In the genomic region with DNA sequence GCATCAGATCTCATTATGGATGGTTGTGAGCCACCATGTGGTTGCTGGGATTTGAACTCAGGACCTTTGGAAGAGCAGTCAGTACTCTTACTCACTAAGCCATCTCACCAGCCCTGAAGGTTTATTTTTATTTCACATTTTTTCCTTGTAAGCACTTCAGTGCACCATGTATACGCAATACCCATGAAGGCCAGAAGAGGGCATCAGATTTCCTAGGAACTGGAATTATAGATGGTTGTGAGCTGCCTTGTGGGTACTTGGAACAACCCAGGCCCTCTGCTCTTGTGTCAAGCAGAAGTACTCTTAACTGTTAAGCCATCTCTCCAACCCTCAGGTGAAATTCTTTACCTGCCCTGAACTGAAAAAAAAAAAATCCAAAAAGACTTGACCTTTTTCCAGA, we compare ENCODE assay signal across 9 mouse cellular contexts. TPM values are rescaled to one million over a fixed set of nuclear protein-coding genes. Genes with fewer than 3 reads are reported as not detected.
DNase-seq lines count a peak whose midpoint lies in the region; ATAC-seq and TF ChIP-seq lines count a peak whose summit lies in the region.
"Had no signal": no experiment of that assay in that cellular context is flagged by ENCODE, and none has a peak within 500 bp of the region (broad histone marks: within the 10 kb centered on the region; RNA-seq: fewer than 3 reads in every experiment).

No protein-coding gene starts in this region.

- no peak overlapping the region for H3K9ac ChIP-seq in hindbrain, postnatal 0 days (replicated peaks; ENCODE audit: low read length)
- no peak overlapping the region for H3K9ac ChIP-seq in hindbrain, embryonic 12.5 days
- H3K9ac ChIP-seq in CH12.LX (ENCODE audit: insufficient read depth, low read depth) = no peak overlapping the region
- H3K9ac ChIP-seq in lung, embryonic 14.5 days = no peak overlapping the region
- H3K9ac ChIP-seq: liver, embryonic 13.5 days had no signal

- peak; percentile 56 for TF ChIP-seq CTCF in hindbrain, postnatal 0 days (IDR thresholded peaks at IDR 0.05; ENCODE audit: low read depth)
- peak; percentile 49 to 67 for TF ChIP-seq CTCF in CH12.LX (conservative IDR thresholded peaks at IDR 0.05 in 1 of 2, IDR thresholded peaks at IDR 0.05 in 1 of 2; ENCODE audit: low read depth in 2 of 2, low read length in 2 of 2)
- TF ChIP-seq CTCF in lung, embryonic 14.5 days (IDR thresholded peaks at IDR 0.05; ENCODE audit: low read depth) = peak; percentile 58

- H3K27ac ChIP-seq in hindbrain, postnatal 0 days = no peak overlapping the region
- no peak overlapping the region for H3K27ac ChIP-seq in hindbrain, embryonic 12.5 days
- no peak overlapping the region for H3K27ac ChIP-seq in CH12.LX (ENCODE audit: insufficient read depth, low read depth)
- no peak overlapping the region for H3K27ac ChIP-seq in lung, embryonic 14.5 days (ENCODE audit: low read depth)

- TF ChIP-seq RAD21 in CH12.LX (IDR thresholded peaks at IDR 0.05; ENCODE audit: low read depth, low read length) = peak; percentile 50

- 33% methylated on average over 1 of the region's 1 CpGs for WGBS in hindbrain, postnatal 0 days
- 33% methylated on average over 1 of the region's 1 CpGs for WGBS in hindbrain, embryonic 12.5 days
- WGBS in lung, embryonic 14.5 days = 50% methylated on average over 1 of the region's 1 CpGs

- in situ Hi-C loops in CH12.LX (cut with MboI; ENCODE audit: low pct_ligation_motif_present, low pct_unique_long_range_greater_than_20kb, low sequenced_read_pairs) = no loop called here

- H3K4me1 ChIP-seq in hindbrain, postnatal 0 days (ENCODE audit: insufficient read depth, low read length) = no peaks in the 10 kb centered on the region
- H3K4me1 ChIP-seq in hindbrain, embryonic 12.5 days = no peaks in the 10 kb centered on the region
- H3K4me1 ChIP-seq in CH12.LX (ENCODE audit: control insufficient read depth in 1 of 2, insufficient read depth in 2 of 2) = no peaks in the 10 kb centered on the region
- H3K4me1 ChIP-seq in lung, embryonic 14.5 days (ENCODE audit: insufficient read depth) = no peaks in the 10 kb centered on the region
- H3K4me1 ChIP-seq: liver, embryonic 13.5 days had no signal

- no peaks in the 10 kb centered on the region for H3K9me3 ChIP-seq in hindbrain, postnatal 0 days (ENCODE audit: low read length)
- H3K9me3 ChIP-seq in hindbrain, embryonic 12.5 days (replicated peaks) = no peaks in the 10 kb centered on the region
- H3K9me3 ChIP-seq in CH12.LX (replicated peaks; ENCODE audit: low read length) = no peaks in the 10 kb centered on the region
- no peaks in the 10 kb centered on the region for H3K9me3 ChIP-seq in lung, embryonic 14.5 days (ENCODE audit: low read depth, low read length)
- H3K9me3 ChIP-seq: liver, embryonic 13.5 days had no signal

- no peak overlapping the region for H3K4me2 ChIP-seq in hindbrain, postnatal 0 days (ENCODE audit: low read depth, low read length)
- no peak overlapping the region for H3K4me2 ChIP-seq in hindbrain, embryonic 12.5 days (replicated peaks)
- H3K4me2 ChIP-seq in CH12.LX (ENCODE audit: insufficient read depth, low read depth, poor library complexity, severe bottlenecking) = no peak overlapping the region
- H3K4me2 ChIP-seq in lung, embryonic 14.5 days = no peak overlapping the region
- H3K4me2 ChIP-seq: liver, embryonic 13.5 days had no signal

- ATAC-seq in hindbrain, postnatal 0 days = no peak; the same call in 1 of the 2 replicates
- no peak for ATAC-seq in hindbrain, embryonic 12.5 days (ENCODE audit: low FRiP score)
- ATAC-seq in lung, embryonic 14.5 days (ENCODE audit: insufficient read depth) = no peak

- no peak for TF ChIP-seq POLR2A in CH12.LX (IDR thresholded peaks at IDR 0.05; ENCODE audit: low read depth, low read length)

- no peaks in the 10 kb centered on the region for H3K27me3 ChIP-seq in hindbrain, postnatal 0 days (ENCODE audit: insufficient read depth, low read length)
- no peaks in the 10 kb centered on the region for H3K27me3 ChIP-seq in hindbrain, embryonic 12.5 days
- H3K27me3 ChIP-seq in CH12.LX (replicated peaks) = peaks cover 28% of the 10 kb centered on the region
- no peaks in the 10 kb centered on the region for H3K27me3 ChIP-seq in lung, embryonic 14.5 days (ENCODE audit: insufficient read depth, low read length)

- H3K79me2 ChIP-seq in CH12.LX (replicated peaks; ENCODE audit: control insufficient read depth, extremely low read depth, insufficient read depth, poor library complexity, severe bottlenecking) = no peaks in the 10 kb centered on the region

- peak; percentile 40 for DNase-seq in hindbrain, postnatal 0 days (ENCODE audit: low spot score)
- DNase-seq in CH12.LX (ENCODE audit: extremely low read depth) = peak; percentile 50
- DNase-seq in c-Kit-negative CD71-positive TER-119-positive erythroid progenitor cells, embryonic 14.5 days (ENCODE audit: low read depth, low spot score) = peak; percentile 54
- DNase-seq in lung, embryonic 14.5 days = peak; percentile 71
- no peak for DNase-seq in urinary bladder, adult 18-20 months (ENCODE audit: low spot score in 2 of 2)
- DNase-seq in layer of hippocampus, adult 8-10 months (ENCODE audit: low spot score in 2 of 2) = no peak
- DNase-seq in urinary bladder, postnatal 4 days (ENCODE audit: low spot score in 2 of 2) = no peak
- DNase-seq: liver, embryonic 13.5 days had no signal

- H3K4me3 ChIP-seq in hindbrain, postnatal 0 days (ENCODE audit: low read length) = no peak overlapping the region
- no peak overlapping the region for H3K4me3 ChIP-seq in hindbrain, embryonic 12.5 days
- no peak overlapping the region for H3K4me3 ChIP-seq in CH12.LX (replicated peaks in 1 of 3; ENCODE audit: low read depth in 2 of 3, low read length in 2 of 3, poor library complexity in 1 of 3)
- H3K4me3 ChIP-seq in lung, embryonic 14.5 days (ENCODE audit: low read depth, low read length) = no peak overlapping the region
- H3K4me3 ChIP-seq: liver, embryonic 13.5 days had no signal

- dilution Hi-C loops in CH12.LX (cut with MboI; ENCODE audit: extremely low pct_ligation_motif_present, extremely low pct_unique_long_range_greater_than_20kb, low sequenced_read_pairs) = no loop called here

- peaks cover 18% of the 10 kb centered on the region; the same call in 1 of the 2 replicates for H3K36me3 ChIP-seq in hindbrain, postnatal 0 days (ENCODE audit: insufficient read depth, low read length)
- H3K36me3 ChIP-seq in hindbrain, embryonic 12.5 days = peaks cover 31% of the 10 kb centered on the region
- H3K36me3 ChIP-seq in CH12.LX (replicated peaks in 1 of 2; ENCODE audit: control insufficient read depth in 1 of 2, insufficient read depth in 1 of 2, low read length in 1 of 2) = no peaks in the 10 kb centered on the region
- no peaks in the 10 kb centered on the region for H3K36me3 ChIP-seq in lung, embryonic 14.5 days (ENCODE audit: insufficient read depth)
- H3K36me3 ChIP-seq: liver, embryonic 13.5 days had no signal

- no peak for TF ChIP-seq EP300 in CH12.LX (IDR thresholded peaks at IDR 0.05; ENCODE audit: low read length)

TF ChIP-seq in CH12.LX, 34 proteins besides CTCF, POLR2A, EP300 and RAD21 (continues in another document):
- TF ChIP-seq JUN (IDR thresholded peaks at IDR 0.05; ENCODE audit: insufficient read depth, low read depth, low read length) (no peak), ZC3H11A (IDR thresholded peaks at IDR 0.05; ENCODE audit: low read depth, low read length) (peak; percentile 8; the same call in 1 of the 2 replicates), TCF12 (IDR thresholded peaks at IDR 0.05; ENCODE audit: low read depth, low read length) (no peak), BHLHE40 (IDR thresholded peaks at IDR 0.05; ENCODE audit: low read depth, low read length) (no peak), MAX (IDR thresholded peaks at IDR 0.05; ENCODE audit: low read length) (no peak)

RNA-seq across cellular contexts. Expression of gene Apeh, which starts 41.8 kb away (rescaled TPM):
- 47.8 and 53.3 TPM in 2 replicates for total RNA-seq in hindbrain, postnatal 0 days (2014; rRNA removed)
- 39.6 and 40.4 TPM in 2 replicates for polyA plus RNA-seq in hindbrain, postnatal 0 days (2015; fragmentation: Nextera tagmentation; extraction: Ambion mirVana)
- 54.3 and 58.6 TPM in 2 replicates for polyA plus RNA-seq in hindbrain, embryonic 12.5 days (2016; fragmentation: Nextera tagmentation; extraction: Ambion mirVana)
- total RNA-seq in CH12.LX (2012; rRNA removed) (69.5 and 75.6 TPM in 2 replicates), CH12.LX (2014; rRNA removed) (28.8 and 36.2 TPM in 2 replicates)
- 53.2 and 66.6 TPM in 2 replicates for polyA plus RNA-seq in CH12.LX (2012; ENCODE audit: insufficient read length, low read depth)
- 49.4 and 49.9 TPM in 2 replicates for polyA plus RNA-seq in lung, embryonic 14.5 days (2014; fragmentation: Nextera tagmentation; extraction: Ambion mirVana)
- total RNA-seq in layer of hippocampus, adult 8-10 months (2022) = 10 to 100 TPM; 33.9 to 45.8 (median 35.5) TPM

RNA-seq across cellular contexts. Expression of gene Rnf123, which starts 53.1 kb away (rescaled TPM):
- total RNA-seq in hindbrain, postnatal 0 days (2014; rRNA removed) = 59.0 and 60.4 TPM in 2 replicates
- polyA plus RNA-seq in hindbrain, postnatal 0 days (2015; fragmentation: Nextera tagmentation; extraction: Ambion mirVana) = 41.8 and 43.8 TPM in 2 replicates
- 39.5 and 40.7 TPM in 2 replicates for polyA plus RNA-seq in hindbrain, embryonic 12.5 days (2016; fragmentation: Nextera tagmentation; extraction: Ambion mirVana)
- 28.8 and 32.3 TPM in 2 replicates for total RNA-seq in CH12.LX (2012; rRNA removed)
- 6.6 and 10.0 TPM in 2 replicates for total RNA-seq in CH12.LX (2014; rRNA removed)
- polyA plus RNA-seq in CH12.LX (2012; ENCODE audit: insufficient read length, low read depth) = 40.4 and 50.0 TPM in 2 replicates
- polyA plus RNA-seq in lung, embryonic 14.5 days (2014; fragmentation: Nextera tagmentation; extraction: Ambion mirVana) = 27.9 and 30.9 TPM in 2 replicates
- 100 to 1,000 TPM in 3 of 4 experiments, 10 to 100 TPM in 1; 89.0 to 123 (median 115) TPM for total RNA-seq in layer of hippocampus, adult 8-10 months (2022)

RNA-seq across cellular contexts. Expression of gene Bsn, which starts 54.0 kb away (rescaled TPM):
- total RNA-seq in hindbrain, postnatal 0 days (2014; rRNA removed) = 53.9 and 60.7 TPM in 2 replicates
- 6.5 and 7.4 TPM in 2 replicates for polyA plus RNA-seq in hindbrain, postnatal 0 days (2015; fragmentation: Nextera tagmentation; extraction: Ambion mirVana)
- 5.4 and 6.1 TPM in 2 replicates for polyA plus RNA-seq in hindbrain, embryonic 12.5 days (2016; fragmentation: Nextera tagmentation; extraction: Ambion mirVana)
- 3.6 and 5.6 TPM in 2 replicates for total RNA-seq in CH12.LX (2012; rRNA removed)
- total RNA-seq in CH12.LX (2014; rRNA removed) = 4.0 and 4.4 TPM in 2 replicates
- polyA plus RNA-seq in CH12.LX (2012; ENCODE audit: insufficient read length, low read depth) = 6.6 and 7.8 TPM in 2 replicates
- 0.15 and 0.24 TPM in 2 replicates for polyA plus RNA-seq in lung, embryonic 14.5 days (2014; fragmentation: Nextera tagmentation; extraction: Ambion mirVana)
- 100 to 1,000 TPM; 192 to 224 (median 203) TPM for total RNA-seq in layer of hippocampus, adult 8-10 months (2022)

RNA-seq across cellular contexts. Expression of gene Mst1, which starts 56.0 kb away (rescaled TPM):
- total RNA-seq in hindbrain, postnatal 0 days (2014; rRNA removed) = 0.29 TPM in 1 of 2 replicates, not detected in the other
- polyA plus RNA-seq in hindbrain, postnatal 0 days (2015; fragmentation: Nextera tagmentation; extraction: Ambion mirVana) = not detected in 2 replicates
- polyA plus RNA-seq in hindbrain, embryonic 12.5 days (2016; fragmentation: Nextera tagmentation; extraction: Ambion mirVana) = 0.31 and 0.72 TPM in 2 replicates
- total RNA-seq in CH12.LX (2012; rRNA removed) (33.2 and 59.6 TPM in 2 replicates), CH12.LX (2014; rRNA removed) (16.9 and 19.6 TPM in 2 replicates)
- polyA plus RNA-seq in CH12.LX (2012; ENCODE audit: insufficient read length, low read depth) = 19.7 and 21.4 TPM in 2 replicates
- 0.18 and 0.20 TPM in 2 replicates for polyA plus RNA-seq in lung, embryonic 14.5 days (2014; fragmentation: Nextera tagmentation; extraction: Ambion mirVana)
- not detected for total RNA-seq in layer of hippocampus, adult 8-10 months (2022)

Comparison
In these comparisons a context has a peak if more than half of its experiments do, and no peak if none do; other contexts are left out.
1. DNase-seq: peak in hindbrain, postnatal 0 days (single experiment), CH12.LX (single experiment), c-Kit-negative CD71-positive TER-119-positive erythroid progenitor cells, embryonic 14.5 days (single experiment) and lung, embryonic 14.5 days (single experiment); none in urinary bladder, adult 18-20 months (0 of 2), layer of hippocampus, adult 8-10 months (0 of 2) and urinary bladder, postnatal 4 days (0 of 2).
2. Peak in every context shown above with its lines, with median percentiles within 50 percentile points of each other: CTCF ChIP-seq.